Mouse (Mus musculus) heart, embryonic 11.5 days (tissue): Measurements from ENCODE around the gene Cacna1a. TPM values are rescaled to one million over a fixed set of nuclear protein-coding genes. Genes with fewer than 3 reads are reported as not detected.
"Not testable (repeated sequence)": the region's sequence is repeated elsewhere in the genome, so short reads cannot be mapped to it uniquely, and the experiment has no call there.

Experiments
- ATAC-seq: fragments of 200-750 bp; cut with Nextera tagmentation; replicated peaks from 2 replicates; pipeline ENCODE4 v1.8.0; 2017; ENCODE audit warnings: moderate library complexity; ENCODE audit not compliant: insufficient number of reproducible peaks, low FRiP score, low TSS enrichment
- H3K27ac ChIP-seq: fragments of 300-500 bp; sonication (generic); 2 replicates; pipeline ENCODE4 v1.5.1; 2014; ENCODE audit warnings: mild to moderate bottlenecking, low read depth, low read length
- H3K27me3 ChIP-seq: fragments of 300-500 bp; sonication (generic); 2 replicates; pipeline ENCODE4 v1.6.1; 2014; ENCODE audit warnings: mild to moderate bottlenecking, low read length, mixed read lengths; ENCODE audit not compliant: control insufficient read depth, insufficient read depth
- H3K36me3 ChIP-seq: fragments of 300-500 bp; sonication (generic); 2 replicates; pipeline ENCODE4 v1.6.1; 2014; ENCODE audit warnings: mild to moderate bottlenecking, low read length, moderate library complexity, mixed read lengths; ENCODE audit not compliant: control insufficient read depth, insufficient read depth
- H3K4me1 ChIP-seq: fragments of 300-500 bp; sonication (generic); 2 replicates; pipeline ENCODE4 v1.6.1; 2014; ENCODE audit warnings: low read length; ENCODE audit not compliant: control insufficient read depth, insufficient read depth
- H3K4me2 ChIP-seq: fragments of 300-500 bp; sonication (generic); 2 replicates; pipeline ENCODE4 v1.6.1; 2014; ENCODE audit warnings: mild to moderate bottlenecking, moderate library complexity
- H3K4me3 ChIP-seq: fragments of 300-500 bp; sonication (generic); 2 replicates; pipeline ENCODE4 v1.5.1; 2014; ENCODE audit warnings: low read depth, low read length
- H3K9ac ChIP-seq: fragments of 300-500 bp; sonication (generic); 2 replicates; pipeline ENCODE4 v1.6.1; 2014; ENCODE audit warnings: mild to moderate bottlenecking, low read depth, low read length, moderate library complexity
- H3K9me3 ChIP-seq: fragments of 300-500 bp; sonication (generic); replicated peaks from 2 replicates; pipeline ENCODE4 v1.6.1; 2016; ENCODE audit warnings: low read length; ENCODE audit not compliant: control insufficient read depth
- WGBS: fragments of 180-500 bp; shearing (Covaris S2); extraction: QIAGEN DNeasy Blood & Tissue Kit; methylation state at CpG from one replicate; pipeline ENCODE4 v1.1.7; 2014; ENCODE audit not compliant: insufficient replicate concordance; 5-methylcytosine and 5-hydroxymethylcytosine counted together
- polyA plus RNA-seq: library from polyadenylated mRNA; unstranded; fragments of >200 nt; fragmentation: Nextera tagmentation; extraction: Ambion mirVana; gene quantifications from 2 replicates; pipeline ENCODE4 v1.2.1, GENCODE M21; 2014

Gene Cacna1a
- polyA plus RNA-seq, 1 experiment from 2014 or later: 6.3 TPM

DNA sequence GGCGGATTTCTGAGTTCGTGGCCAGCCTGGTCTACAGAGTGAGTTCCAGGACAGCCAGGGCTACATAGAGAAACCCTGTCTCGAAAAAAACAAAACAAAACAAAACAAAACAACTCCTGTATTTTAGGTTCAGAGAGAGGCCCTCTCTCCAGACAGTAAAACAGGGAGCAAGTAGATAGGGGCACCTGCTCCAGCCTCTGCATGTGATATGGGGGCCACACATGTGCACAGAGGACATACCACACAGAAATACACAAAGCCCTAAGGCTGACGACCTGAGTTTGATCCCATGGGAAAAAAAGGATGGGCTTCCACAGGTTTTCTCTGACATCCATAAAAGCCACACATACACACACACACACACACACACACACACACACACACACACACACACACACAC, 235.2 kb downstream of the Cacna1a start:
- not testable (repeated sequence) for H3K4me2 ChIP-seq, H3K9me3 ChIP-seq, H3K27me3 ChIP-seq, ATAC-seq, H3K27ac ChIP-seq, H3K36me3 ChIP-seq, H3K4me3 ChIP-seq, H3K4me1 ChIP-seq, H3K9ac ChIP-seq
- 64% methylated on average over 4 of the region's 4 CpGs for WGBS

DNA sequence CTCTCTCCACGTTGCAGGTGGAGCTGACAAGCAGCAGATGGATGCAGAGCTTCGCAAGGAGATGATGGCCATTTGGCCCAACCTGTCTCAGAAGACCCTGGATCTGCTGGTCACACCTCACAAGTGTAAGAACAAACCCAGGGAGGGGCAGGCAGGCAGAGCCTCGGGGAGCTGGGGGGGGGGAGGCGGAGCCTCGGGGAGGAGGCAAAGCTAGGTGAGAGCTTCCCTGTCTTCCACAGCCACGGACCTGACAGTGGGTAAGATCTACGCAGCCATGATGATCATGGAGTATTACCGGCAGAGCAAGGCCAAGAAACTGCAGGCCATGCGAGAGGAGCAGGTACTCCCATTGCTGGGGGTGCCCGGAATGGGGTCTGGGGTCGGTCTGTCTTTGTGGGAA, 241.3 kb downstream of the Cacna1a start:
- Histone ChIP-seq H3K36me3 (no peaks in the 10 kb centered on the region), H3K9me3 (no peaks in the 10 kb centered on the region), H3K4me1 (0 out of 2 replicates have a peak, but pooled peaks cover under 1% of the 10 kb centered on the region), H3K4me3 (no peak overlapping the region), H3K4me2 (no peak overlapping the region), H3K27ac (no peak overlapping the region), H3K9ac (no peak overlapping the region), H3K27me3 (no peaks in the 10 kb centered on the region)
- WGBS: 71% methylated on average over 11 of the region's 11 CpGs
- no peak for ATAC-seq

DNA sequence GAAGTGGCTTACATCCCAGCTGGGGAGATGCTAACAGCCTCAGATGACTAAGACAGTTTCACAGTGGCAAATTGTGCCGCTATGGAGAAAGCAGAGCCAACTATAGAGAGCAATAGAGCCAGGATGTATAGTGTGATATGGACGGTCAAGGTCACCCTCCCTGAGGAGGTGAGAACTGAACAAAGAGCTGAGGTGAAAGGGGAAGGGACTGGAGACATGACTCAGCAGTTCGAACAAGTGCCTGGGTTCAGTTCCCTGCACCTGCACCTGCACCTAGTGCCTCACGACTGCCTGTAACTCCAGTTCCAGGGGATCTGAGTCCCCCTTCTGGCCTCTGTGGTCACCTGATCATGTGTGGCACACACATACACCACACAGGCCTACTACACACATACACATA, 241.9 kb downstream of the Cacna1a start:
- Histone ChIP-seq H3K27ac (no peak overlapping the region), H3K36me3 (no peaks in the 10 kb centered on the region), H3K9me3 (no peaks in the 10 kb centered on the region), H3K4me3 (no peak overlapping the region), H3K4me1 (0 out of 2 replicates have a peak, but pooled peaks cover 6% of the 10 kb centered on the region), H3K9ac (no peak overlapping the region), H3K4me2 (no peak overlapping the region), H3K27me3 (no peaks in the 10 kb centered on the region)
- ATAC-seq: no peak
- 73% methylated on average over 4 of the region's 4 CpGs for WGBS

- H3K27ac ChIP-seq: no peak overlapping the region
- H3K27me3 ChIP-seq: no peaks in the 10 kb centered on the region
- WGBS: 87% methylated on average over 4 of the region's 4 CpGs
- no peaks in the 10 kb centered on the region for H3K9me3 ChIP-seq
- H3K9ac ChIP-seq: no peak overlapping the region
- no peak overlapping the region for H3K4me3 ChIP-seq
- no peak overlapping the region for H3K4me2 ChIP-seq
- H3K36me3 ChIP-seq: no peaks in the 10 kb centered on the region
- no peak for ATAC-seq
- peaks cover 19% of the 10 kb centered on the region; the same call in 1 of the 2 replicates for H3K4me1 ChIP-seq
Measured at GRCm38 (mm10) chr8:84631813-84632212, 243.6 kb downstream of the Cacna1a start.

- Histone ChIP-seq H3K27me3 (no peaks in the 10 kb centered on the region), H3K4me2 (no peak overlapping the region), H3K36me3 (no peaks in the 10 kb centered on the region), H3K9me3 (no peaks in the 10 kb centered on the region), H3K4me3 (no peak overlapping the region), H3K4me1 (peaks cover 27% of the 10 kb centered on the region; the same call in 1 of the 2 replicates), H3K27ac (no peak overlapping the region), H3K9ac (no peak overlapping the region)
- 35% methylated on average over 10 of the region's 10 CpGs for WGBS
- ATAC-seq: no peak
Measured at GRCm38 (mm10) chr8:84633841-84634584, 245.8 kb downstream of the Cacna1a start.

- Histone ChIP-seq H3K4me1 (peaks cover 27% of the 10 kb centered on the region; the same call in 1 of the 2 replicates), H3K36me3 (no peaks in the 10 kb centered on the region), H3K9me3 (no peaks in the 10 kb centered on the region), H3K27me3 (no peaks in the 10 kb centered on the region), H3K9ac (no peak overlapping the region), H3K4me3 (no peak overlapping the region), H3K4me2 (no peak overlapping the region), H3K27ac (no peak overlapping the region)
- 42% methylated on average over 9 of the region's 9 CpGs for WGBS
- ATAC-seq: no peak
Measured at GRCm38 (mm10) chr8:84634849-84635304, 246.6 kb downstream of the Cacna1a start.

DNA sequence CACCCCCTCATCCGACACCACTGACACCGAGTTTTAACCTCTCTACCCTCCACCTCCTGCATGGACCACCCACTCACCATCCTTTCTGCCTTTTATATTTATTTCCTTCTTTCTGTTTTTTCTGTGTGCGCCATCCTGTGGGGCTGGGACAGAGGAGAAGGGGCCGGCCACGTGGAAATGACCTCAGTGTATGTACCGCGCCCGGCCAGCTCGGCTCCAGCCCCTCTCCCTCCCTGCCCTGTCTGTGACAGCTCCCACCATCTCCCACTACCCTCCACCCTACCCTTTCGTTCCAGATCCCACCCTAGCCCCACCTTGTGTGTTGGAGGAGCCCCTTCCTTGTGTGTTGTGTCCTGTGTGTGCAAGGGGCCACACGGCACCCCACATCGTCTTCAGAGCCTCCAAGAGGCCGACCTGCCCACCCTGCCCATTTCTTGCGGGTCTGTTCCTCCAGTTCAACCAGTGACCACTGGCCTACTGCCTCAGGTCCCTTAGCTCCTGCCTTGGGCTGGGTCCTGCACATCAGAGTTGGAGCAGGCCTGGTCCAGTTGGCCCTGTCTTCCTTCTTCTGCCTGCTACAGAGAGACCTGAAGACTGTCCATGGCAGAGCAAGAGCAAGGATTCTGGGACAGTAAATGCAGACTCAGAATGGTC, 247.3 kb downstream of the Cacna1a start:
- H3K9me3 ChIP-seq: no peaks in the 10 kb centered on the region
- H3K4me3 ChIP-seq: no peak overlapping the region
- no peaks in the 10 kb centered on the region for H3K36me3 ChIP-seq
- no peak overlapping the region for H3K9ac ChIP-seq
- peaks cover 30% of the 10 kb centered on the region for H3K4me1 ChIP-seq
- no peaks in the 10 kb centered on the region for H3K27me3 ChIP-seq
- no peak for ATAC-seq
- H3K27ac ChIP-seq: no peak overlapping the region
- 66% methylated on average over 14 of the region's 14 CpGs for WGBS
- no peak overlapping the region for H3K4me2 ChIP-seq

DNA sequence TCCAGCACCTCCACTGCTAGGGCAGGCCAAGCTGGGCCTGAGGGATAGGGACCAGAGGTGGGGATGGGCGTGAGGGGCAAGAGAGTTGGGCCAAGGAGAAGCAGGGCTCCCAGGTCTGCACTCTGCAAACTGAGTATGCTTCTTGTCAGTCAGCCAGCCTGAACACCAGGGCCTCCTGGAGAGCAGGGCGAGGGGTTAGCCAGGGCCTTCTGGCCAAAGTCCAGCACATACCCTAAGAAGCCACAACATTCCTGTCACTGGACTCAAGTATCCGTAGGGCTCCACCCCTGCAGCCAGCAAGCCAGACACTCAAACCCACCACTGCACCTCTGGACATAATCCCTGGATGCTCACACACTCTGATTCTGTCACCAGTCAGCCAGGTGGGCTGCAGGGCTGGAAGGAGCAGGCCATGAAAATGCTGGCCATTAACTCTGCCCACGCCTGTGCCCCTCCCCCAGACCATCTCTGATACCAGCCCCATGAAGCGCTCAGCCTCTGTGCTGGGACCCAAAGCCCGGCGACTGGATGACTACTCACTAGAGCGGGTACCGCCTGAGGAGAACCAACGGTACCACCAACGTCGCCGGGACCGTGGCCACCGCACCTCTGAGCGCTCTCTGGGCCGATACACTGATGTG, 247.9 kb downstream of the Cacna1a start:
- WGBS: 74% methylated on average over 17 of the region's 17 CpGs
- H3K4me1 ChIP-seq: peaks cover 30% of the 10 kb centered on the region
- ATAC-seq: no peak
- no peak overlapping the region for H3K4me2 ChIP-seq
- H3K27ac ChIP-seq: no peak overlapping the region
- H3K9ac ChIP-seq: no peak overlapping the region
- no peaks in the 10 kb centered on the region for H3K36me3 ChIP-seq
- H3K4me3 ChIP-seq: no peak overlapping the region
- H3K9me3 ChIP-seq: no peaks in the 10 kb centered on the region
- H3K27me3 ChIP-seq: no peaks in the 10 kb centered on the region
